Comparison of ENCODE assay signal across 8 mouse cellular contexts in genomic region chr12:73113196-73113595, GRCm38 (mm10). TPM values are rescaled to one million over a fixed set of nuclear protein-coding genes. Genes with fewer than 3 reads are reported as not detected.
DNase-seq lines count a peak whose midpoint lies in the region; ATAC-seq lines count a peak whose summit lies in the region.

Gene Six4, minus strand, starts transcription at chr12:73113456.

- peaks cover 55% of the 10 kb centered on the region for H3K4me1 ChIP-seq in megakaryocyte, embryonic 14.5 days
- H3K4me1 ChIP-seq in intestine, embryonic 14.5 days (replicated peaks; ENCODE audit: control insufficient read depth, insufficient read depth, low read length) = peaks cover 9% of the 10 kb centered on the region; the same call in 1 of the 2 replicates
- peaks cover 40% of the 10 kb centered on the region for H3K4me1 ChIP-seq in limb, embryonic 10.5 days
- H3K4me1 ChIP-seq in midbrain, embryonic 11.5 days (ENCODE audit: control insufficient read depth, insufficient read depth, low read length) = peaks cover 16% of the 10 kb centered on the region
- H3K4me1 ChIP-seq in stomach, embryonic 14.5 days (ENCODE audit: control insufficient read depth, insufficient read depth, low read length) = peaks cover 14% of the 10 kb centered on the region; the same call in 1 of the 2 replicates

- peak within 1 kb of the TSS; percentile 48 for H3K27ac ChIP-seq in intestine, embryonic 14.5 days (ENCODE audit: low read depth)
- peak within 1 kb of the TSS; percentile 97 for H3K27ac ChIP-seq in limb, embryonic 10.5 days
- H3K27ac ChIP-seq in midbrain, embryonic 11.5 days (ENCODE audit: low read depth, low read length) = peak within 1 kb of the TSS; percentile 63
- H3K27ac ChIP-seq in stomach, embryonic 14.5 days (ENCODE audit: low read length) = peak within 1 kb of the TSS; percentile 58

- no peaks in the 10 kb centered on the region for H3K9me3 ChIP-seq in megakaryocyte, embryonic 14.5 days
- no peaks in the 10 kb centered on the region for H3K9me3 ChIP-seq in intestine, embryonic 14.5 days (ENCODE audit: control insufficient read depth, low read length)
- H3K9me3 ChIP-seq in limb, embryonic 10.5 days (replicated peaks) = no peaks in the 10 kb centered on the region
- H3K9me3 ChIP-seq in midbrain, embryonic 11.5 days (ENCODE audit: control insufficient read depth, low read length) = no peaks in the 10 kb centered on the region
- H3K9me3 ChIP-seq in stomach, embryonic 14.5 days (ENCODE audit: control insufficient read depth, low read depth, low read length) = no peaks in the 10 kb centered on the region

- intact Hi-C loops in gastrocnemius, postnatal 36 days (cut with DNase I) = loop anchor here (2.0 to 10.0 kb wide), 2 partner anchors 60 to 92 kb away; partner anchors contain the start of gene Six1

- DNase-seq in embryo, embryonic 10 days (ENCODE audit: low spot score) = peak; percentile 92
- DNase-seq in gastrocnemius, postnatal 36 days = peak; percentile 70 to 72
- peak; percentile 78 for DNase-seq in intestine, embryonic 14.5 days (ENCODE audit: low spot score)
- DNase-seq in limb, embryonic 10.5 days (ENCODE audit: low spot score) = peak; percentile 89
- peak; percentile 94 for DNase-seq in midbrain, embryonic 11.5 days (ENCODE audit: low spot score, missing footprints)

- peak within 1 kb of the TSS; percentile 97 for H3K4me3 ChIP-seq in megakaryocyte, embryonic 14.5 days (replicated peaks)
- peak within 1 kb of the TSS; percentile 70 for H3K4me3 ChIP-seq in intestine, embryonic 14.5 days (ENCODE audit: low read depth, low read length)
- peak within 1 kb of the TSS; percentile 81 for H3K4me3 ChIP-seq in limb, embryonic 10.5 days
- H3K4me3 ChIP-seq in midbrain, embryonic 11.5 days (ENCODE audit: low read depth, low read length) = peak within 1 kb of the TSS; percentile 69
- peak within 1 kb of the TSS; percentile 71 for H3K4me3 ChIP-seq in stomach, embryonic 14.5 days (ENCODE audit: low read depth, low read length)

- peak within 1 kb of the TSS; percentile 98 for H3K4me2 ChIP-seq in intestine, embryonic 14.5 days (ENCODE audit: low read length)
- peak within 1 kb of the TSS; percentile 99 for H3K4me2 ChIP-seq in midbrain, embryonic 11.5 days
- peak within 1 kb of the TSS; percentile 99 for H3K4me2 ChIP-seq in stomach, embryonic 14.5 days (replicated peaks; ENCODE audit: low read depth, low read length)

- peaks cover 57% of the 10 kb centered on the region for H3K27me3 ChIP-seq in megakaryocyte, embryonic 14.5 days (replicated peaks)
- 0 out of 2 replicates have a peak, but pooled peaks cover 3% of the 10 kb centered on the region for H3K27me3 ChIP-seq in intestine, embryonic 14.5 days (replicated peaks; ENCODE audit: control insufficient read depth, insufficient read depth, low read length)
- H3K27me3 ChIP-seq in limb, embryonic 10.5 days (ENCODE audit: low read depth, poor library complexity, severe bottlenecking) = no peaks in the 10 kb centered on the region
- H3K27me3 ChIP-seq in midbrain, embryonic 11.5 days (ENCODE audit: control insufficient read depth, insufficient read depth, low read length) = peaks cover 4% of the 10 kb centered on the region; the same call in 1 of the 2 replicates
- no peaks in the 10 kb centered on the region for H3K27me3 ChIP-seq in stomach, embryonic 14.5 days (ENCODE audit: control insufficient read depth, insufficient read depth, low read length)

- peak within 1 kb of the TSS; percentile 58 for H3K9ac ChIP-seq in intestine, embryonic 14.5 days (ENCODE audit: low read length)
- peak within 1 kb of the TSS; percentile 78 for H3K9ac ChIP-seq in midbrain, embryonic 11.5 days (ENCODE audit: low read length)
- H3K9ac ChIP-seq in stomach, embryonic 14.5 days (replicated peaks; ENCODE audit: low read depth, low read length) = peak within 1 kb of the TSS; percentile 50

- under 1% methylated on average over 20 of the region's 20 CpGs for WGBS in intestine, embryonic 14.5 days
- under 1% methylated on average over 20 of the region's 20 CpGs for WGBS in limb, embryonic 10.5 days
- WGBS in midbrain, embryonic 11.5 days = under 1% methylated on average over 20 of the region's 20 CpGs
- WGBS in stomach, embryonic 14.5 days = under 1% methylated on average over 20 of the region's 20 CpGs

- H3K36me3 ChIP-seq in megakaryocyte, embryonic 14.5 days (replicated peaks; ENCODE audit: low read length) = peaks cover 22% of the 10 kb centered on the region
- no peaks in the 10 kb centered on the region for H3K36me3 ChIP-seq in intestine, embryonic 14.5 days (ENCODE audit: control insufficient read depth, insufficient read depth, low read length)
- peaks cover 18% of the 10 kb centered on the region for H3K36me3 ChIP-seq in limb, embryonic 10.5 days
- no peaks in the 10 kb centered on the region for H3K36me3 ChIP-seq in midbrain, embryonic 11.5 days (ENCODE audit: control insufficient read depth, insufficient read depth, low read length)
- no peaks in the 10 kb centered on the region for H3K36me3 ChIP-seq in stomach, embryonic 14.5 days (ENCODE audit: control insufficient read depth, insufficient read depth, low read length)

- no peak for ATAC-seq in megakaryocyte, adult 5-6 weeks (ENCODE audit: poor library complexity, severe bottlenecking)
- ATAC-seq in intestine, embryonic 14.5 days (replicated peaks; ENCODE audit: low FRiP score, low TSS enrichment, low read depth) = peak; percentile 69
- ATAC-seq in midbrain, embryonic 11.5 days (ENCODE audit: low FRiP score) = peak; percentile 90
- peak; percentile 86 for ATAC-seq in stomach, embryonic 14.5 days (ENCODE audit: insufficient number of reproducible peaks, insufficient read depth, low FRiP score, low read depth)

RNA-seq across cellular contexts. Expression of gene Six4, which starts in this region (rescaled TPM):
- 0.30 TPM in 1 of 2 replicates, not detected in the other for polyA plus RNA-seq in megakaryocyte, embryonic 14.5 days (2012; ENCODE audit: insufficient read depth, low replicate concordance)
- not detected in 2 replicates for total RNA-seq in megakaryocyte, adult 5-6 weeks (2015)
- 0.07 TPM in 1 of 2 replicates, not detected in the other for total RNA-seq in megakaryocyte, adult 5-6 weeks (2017)
- total RNA-seq in gastrocnemius, postnatal 36 days (2021) = 10 to 100 TPM; 10.6 to 17.0 TPM
- polyA plus RNA-seq in intestine, embryonic 14.5 days (2014; fragmentation: Nextera tagmentation; extraction: Ambion mirVana) = 0.74 and 0.83 TPM in 2 replicates
- 17.2 and 20.8 TPM in 2 replicates for polyA plus RNA-seq in limb, embryonic 10.5 days (2016; fragmentation: Nextera tagmentation; extraction: Ambion mirVana)
- polyA plus RNA-seq in midbrain, embryonic 11.5 days (2014; fragmentation: Nextera tagmentation; extraction: Ambion mirVana) = 2.9 and 3.0 TPM in 2 replicates
- polyA plus RNA-seq in stomach, embryonic 14.5 days (2014; fragmentation: Nextera tagmentation; extraction: Ambion mirVana) = 1.4 and 1.5 TPM in 2 replicates

Comparison
In these comparisons a context has a peak if more than half of its experiments do, and no peak if none do; other contexts are left out.
1. RNA of gene Six4 (total RNA-seq): 10.6 to 17.0 TPM in gastrocnemius, postnatal 36 days; 0.07 TPM in megakaryocyte, adult 5-6 weeks; every median in the first group is over 10 times any median in the second.
2. Peak in DNase-seq, ATAC-seq, H3K4me3 ChIP-seq, H3K27ac ChIP-seq, H3K9ac ChIP-seq and H3K4me2 ChIP-seq in intestine, embryonic 14.5 days; RNA of the gene not detected or under 1 TPM.
3. Peak in every context shown above with its lines, with median percentiles within 50 percentile points of each other: H3K4me3 ChIP-seq, DNase-seq, H3K27ac ChIP-seq, H3K4me2 ChIP-seq and H3K9ac ChIP-seq.